Mouse (Mus musculus): ENCODE measurements around the gene Rab40c. TPM values are rescaled to one million over a fixed set of nuclear protein-coding genes. Genes with fewer than 3 reads are reported as not detected.

Gene Rab40c
- total RNA-seq, 2 experiments from 2014 or later, result 46.2 to 53.4 TPM

GRCm38 (mm10) chr17:25866172-25866571, 53.4 kb downstream of the Rab40c start:
- intact Hi-C loops (cut with DNase I), result no loop called here
- DNase-seq (ENCODE audit: extremely low spot score in 1 of 2, low spot score in 2 of 2), result no peak

GRCm38 (mm10) chr17:25865288-25865687, 54.2 kb downstream of the Rab40c start:
- DNase-seq (ENCODE audit: extremely low spot score in 1 of 2, low spot score in 2 of 2), result no peak
- intact Hi-C loops (cut with DNase I), result no loop called here

- no peak for DNase-seq (ENCODE audit: extremely low spot score in 1 of 2, low spot score in 2 of 2)
- intact Hi-C loops (cut with DNase I), result no loop called here
Measured at GRCm38 (mm10) chr17:25864311-25864710, 55.2 kb downstream of the Rab40c start.

GRCm38 (mm10) chr17:25863681-25864080, 55.8 kb downstream of the Rab40c start:
- DNase-seq (ENCODE audit: extremely low spot score in 1 of 2, low spot score in 2 of 2), result no peak
- intact Hi-C loops (cut with DNase I), result no loop called here

- no peak for DNase-seq (ENCODE audit: extremely low spot score in 1 of 2, low spot score in 2 of 2)
- intact Hi-C loops (cut with DNase I), result no loop called here
Measured at GRCm38 (mm10) chr17:25861704-25862612, 57.6 kb downstream of the Rab40c start.

- intact Hi-C loops (cut with DNase I), result no loop called here
Measured at GRCm38 (mm10) chr17:25860832-25861703, 58.5 kb downstream of the Rab40c start, which contains the start of gene Wdr90. Gene Wdr90 (minus strand): TSS chr17:25861501.

GRCm38 (mm10) chr17:25860229-25860628, 59.3 kb downstream of the Rab40c start:
- intact Hi-C loops (cut with DNase I), result no loop called here
- no peak for DNase-seq (ENCODE audit: extremely low spot score in 1 of 2, low spot score in 2 of 2)

More at GRCm38 (mm10) chr17:25860832-25861703, 58.5 kb downstream of the Rab40c start, which contains the start of gene Wdr90:
- DNase-seq (ENCODE audit: extremely low spot score in 1 of 2, low spot score in 2 of 2), result peak; percentile 90 to 95

- intact Hi-C loops (cut with DNase I), result no loop called here
- DNase-seq (ENCODE audit: extremely low spot score in 1 of 2, low spot score in 2 of 2), result peak; percentile 93 to 98
Measured at GRCm38 (mm10) chr17:25844396-25844901, 75.1 kb downstream of the Rab40c start, which contains the start of gene Rhot2. Gene Rhot2 (minus strand): TSS chr17:25844851.

- intact Hi-C loops (cut with DNase I), result no loop called here
Measured at GRCm38 (mm10) chr17:25843636-25844395, 75.7 kb downstream of the Rab40c start.

GRCm38 (mm10) chr17:25843122-25843521, 76.4 kb downstream of the Rab40c start:
- no peak for DNase-seq (ENCODE audit: extremely low spot score in 1 of 2, low spot score in 2 of 2)
- intact Hi-C loops (cut with DNase I), result no loop called here

More at GRCm38 (mm10) chr17:25843636-25844395, 75.7 kb downstream of the Rab40c start:
- no peak for DNase-seq (ENCODE audit: extremely low spot score in 1 of 2, low spot score in 2 of 2)

- DNase-seq (ENCODE audit: extremely low spot score in 1 of 2, low spot score in 2 of 2), result no peak
- intact Hi-C loops (cut with DNase I), result no loop called here
Measured at GRCm38 (mm10) chr17:25842509-25842908, 77.0 kb downstream of the Rab40c start.

- DNase-seq (ENCODE audit: extremely low spot score in 1 of 2, low spot score in 2 of 2), result no peak
- intact Hi-C loops (cut with DNase I), result no loop called here
Measured at GRCm38 (mm10) chr17:25841117-25841880, 78.2 kb downstream of the Rab40c start, which contains the start of gene Gm20683. Gene Gm20683 (minus strand): TSS chr17:25841763.

GRCm38 (mm10) chr17:25840519-25840918, 79.0 kb downstream of the Rab40c start:
- intact Hi-C loops (cut with DNase I), result no loop called here
- DNase-seq (ENCODE audit: extremely low spot score in 1 of 2, low spot score in 2 of 2), result no peak

- DNase-seq (ENCODE audit: extremely low spot score in 1 of 2, low spot score in 2 of 2), result no peak
- intact Hi-C loops (cut with DNase I), result no loop called here
Measured at GRCm38 (mm10) chr17:25839455-25840235, 79.9 kb downstream of the Rab40c start.

GRCm38 (mm10) chr17:25838904-25839303, 80.6 kb downstream of the Rab40c start:
- DNase-seq (ENCODE audit: extremely low spot score in 1 of 2, low spot score in 2 of 2), result no peak
- intact Hi-C loops (cut with DNase I), result no loop called here

- no peak for DNase-seq (ENCODE audit: extremely low spot score in 1 of 2, low spot score in 2 of 2)
- intact Hi-C loops (cut with DNase I), result no loop called here
Measured at GRCm38 (mm10) chr17:25837533-25837932, 82.0 kb downstream of the Rab40c start.

GRCm38 (mm10) chr17:25837076-25837410, 82.5 kb downstream of the Rab40c start, which contains the start of gene Rhbdl1:
Gene Rhbdl1 (minus strand): TSS chr17:25837295.
- intact Hi-C loops (cut with DNase I), result no loop called here
- peak; percentile 82 to 89 for DNase-seq (ENCODE audit: extremely low spot score in 1 of 2, low spot score in 2 of 2)
